Mouse (Mus musculus): Measurements from ENCODE around the gene Tmem127.
"Not testable (repeated sequence)": the region's sequence is repeated elsewhere in the genome, so short reads cannot be mapped to it uniquely, and the experiment has no call there.

Gene Tmem127

GRCm38 (mm10) chr2:127269491-127270299 lies 22.0 kb downstream of the Tmem127 start, which contains the start of gene Stard7:
Gene Stard7, plus strand, starts transcription at chr2:127270218.
- DNase-seq: peak; percentile 99

GRCm38 (mm10) chr2:127270300-127271041 lies 22.8 kb downstream of the Tmem127 start:
- peak; percentile 94 for DNase-seq

GRCm38 (mm10) chr2:127271042-127271515 lies 23.4 kb downstream of the Tmem127 start:
- peak; percentile 26 for DNase-seq

DNA sequence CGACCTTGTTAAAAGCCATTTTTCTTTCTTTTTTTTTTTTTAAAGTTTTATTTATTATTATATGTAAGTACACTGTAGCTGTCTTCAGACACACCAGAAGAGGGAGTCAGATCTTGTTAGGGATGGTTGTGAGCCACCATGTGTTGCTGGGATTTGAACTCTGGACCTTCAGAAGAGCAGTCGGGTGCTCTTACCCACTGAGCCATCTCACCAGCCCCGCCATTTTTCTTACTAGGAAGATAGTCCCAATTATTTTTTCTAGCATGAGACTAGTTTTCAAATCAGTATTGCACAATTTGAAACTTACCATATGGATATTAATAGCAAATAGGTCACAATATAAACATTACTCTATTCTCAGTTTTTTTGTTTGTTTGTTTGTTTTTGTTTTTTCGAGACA lies 24.3 kb downstream of the Tmem127 start:
- not testable (repeated sequence) for DNase-seq

DNA sequence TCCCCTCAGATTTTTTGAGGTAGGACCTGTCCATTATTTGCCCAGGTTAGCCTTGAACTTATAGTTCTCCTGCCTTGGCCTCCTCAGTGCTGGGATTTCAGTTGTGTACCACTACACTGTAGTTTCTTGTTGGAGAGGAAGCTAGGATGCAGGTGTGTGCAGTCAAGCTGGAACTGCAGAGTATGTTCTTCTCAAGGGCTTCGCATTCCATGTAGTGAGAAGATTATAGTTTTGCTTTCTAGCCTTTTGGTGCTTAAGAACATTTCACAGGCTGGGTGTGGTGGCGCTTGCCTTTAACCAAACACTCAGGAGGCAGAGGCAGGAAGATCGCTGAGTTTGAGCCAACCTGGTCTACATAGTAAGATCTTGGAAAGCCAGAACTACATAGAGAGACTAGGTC lies 25.1 kb downstream of the Tmem127 start:
- DNase-seq: no peak

GRCm38 (mm10) chr2:127274590-127274989 lies 26.9 kb downstream of the Tmem127 start:
- no peak for DNase-seq

GRCm38 (mm10) chr2:127275551-127276320 lies 28.0 kb downstream of the Tmem127 start:
- no peak for DNase-seq

GRCm38 (mm10) chr2:127278162-127278561 lies 30.5 kb downstream of the Tmem127 start:
- no peak for DNase-seq

DNA sequence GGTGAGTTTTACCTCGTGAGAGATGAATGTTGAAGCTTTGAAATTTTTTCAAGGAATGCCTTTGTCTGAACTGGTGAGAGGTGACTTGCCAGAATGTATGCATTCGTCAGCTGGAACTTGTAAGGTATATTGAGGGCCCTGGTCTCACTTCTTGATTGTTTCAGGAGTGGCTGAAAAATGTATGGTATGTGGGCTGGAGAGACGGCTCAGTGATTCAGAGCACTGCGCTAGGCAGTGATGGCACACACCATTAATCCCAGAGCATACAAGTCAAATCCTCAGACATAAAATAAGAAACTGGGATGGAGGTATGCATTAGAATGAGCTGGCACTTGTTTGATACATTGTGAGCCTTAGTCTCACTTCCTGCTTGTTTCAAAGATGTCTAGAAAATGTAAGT lies 44.5 kb downstream of the Tmem127 start:
- DNase-seq: no peak

GRCm38 (mm10) chr2:127297001-127297805 lies 49.5 kb downstream of the Tmem127 start:
- DNase-seq: no peak

- DNase-seq: no peak
These were observed 50.3 kb downstream of the Tmem127 start for GRCm38 (mm10) chr2:127298056-127298455.

GRCm38 (mm10) chr2:127300701-127301100 lies 53.0 kb downstream of the Tmem127 start:
- DNase-seq: no peak

- no peak for DNase-seq
These were observed 54.2 kb downstream of the Tmem127 start for GRCm38 (mm10) chr2:127301883-127302282.

DNA sequence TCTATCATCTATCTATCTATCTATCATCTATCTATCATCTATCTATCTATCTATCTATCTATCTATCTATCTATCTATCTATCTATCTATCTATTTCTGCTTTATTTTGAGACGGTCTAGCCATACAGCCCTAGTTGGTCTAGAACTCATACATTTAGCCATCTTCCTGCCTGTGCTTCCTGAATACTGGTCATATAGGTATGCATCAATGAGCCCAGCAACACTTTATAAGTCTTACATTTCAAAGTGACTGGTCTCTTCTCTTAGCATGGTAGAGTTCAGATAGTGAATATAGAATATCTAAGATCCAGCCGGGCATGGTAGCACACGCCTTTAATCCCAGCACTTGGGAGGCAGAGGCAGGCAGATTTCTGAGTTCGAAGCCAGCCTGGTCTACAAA lies 56.5 kb downstream of the Tmem127 start:
- not testable (repeated sequence) for DNase-seq

GRCm38 (mm10) chr2:127304609-127305210 lies 57.0 kb downstream of the Tmem127 start:
- DNase-seq: no peak

DNA sequence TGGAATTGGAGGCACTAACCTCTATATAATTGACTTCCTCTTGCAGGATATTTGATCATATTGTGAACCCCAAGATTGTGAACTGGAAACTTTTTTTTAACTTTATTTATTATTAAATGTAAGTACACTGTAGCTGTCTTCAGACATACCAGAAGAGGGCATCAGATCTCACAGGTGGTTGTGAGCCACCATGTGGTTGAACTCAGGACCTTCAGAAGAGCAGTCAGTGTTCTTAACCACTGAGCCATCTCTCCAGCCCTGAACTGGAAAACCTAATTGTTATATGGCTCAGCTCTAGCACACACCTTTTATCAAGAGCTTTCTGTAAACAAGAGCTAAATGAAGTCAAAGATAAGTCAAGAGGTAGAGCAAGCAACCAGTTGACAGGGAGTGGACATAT lies 58.4 kb downstream of the Tmem127 start:
- DNase-seq: no peak

- no peak for DNase-seq
These were observed 59.5 kb downstream of the Tmem127 start for GRCm38 (mm10) chr2:127307179-127307578.

DNA sequence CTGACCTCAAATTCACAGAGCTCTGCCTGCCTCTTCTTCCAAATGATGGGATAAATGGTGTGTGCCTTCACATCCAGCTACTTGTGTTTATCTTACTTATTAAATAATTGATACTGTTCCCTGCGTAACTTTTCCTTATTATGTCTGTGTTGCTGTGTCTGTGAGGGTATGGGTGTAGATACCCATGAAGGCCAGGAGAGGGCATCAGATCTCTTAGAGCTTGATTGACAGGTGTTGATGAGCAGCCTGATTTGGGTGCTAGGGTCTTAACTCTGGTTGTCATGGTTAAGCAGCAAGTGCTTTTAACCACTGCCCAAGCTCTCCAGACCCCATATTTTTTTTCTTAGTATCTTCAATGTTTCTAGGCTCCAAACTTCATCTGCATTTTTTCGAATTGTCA lies 61.0 kb downstream of the Tmem127 start:
- peak; percentile 18 for DNase-seq

GRCm38 (mm10) chr2:127310246-127310645 lies 62.5 kb downstream of the Tmem127 start:
- no peak for DNase-seq

DNA sequence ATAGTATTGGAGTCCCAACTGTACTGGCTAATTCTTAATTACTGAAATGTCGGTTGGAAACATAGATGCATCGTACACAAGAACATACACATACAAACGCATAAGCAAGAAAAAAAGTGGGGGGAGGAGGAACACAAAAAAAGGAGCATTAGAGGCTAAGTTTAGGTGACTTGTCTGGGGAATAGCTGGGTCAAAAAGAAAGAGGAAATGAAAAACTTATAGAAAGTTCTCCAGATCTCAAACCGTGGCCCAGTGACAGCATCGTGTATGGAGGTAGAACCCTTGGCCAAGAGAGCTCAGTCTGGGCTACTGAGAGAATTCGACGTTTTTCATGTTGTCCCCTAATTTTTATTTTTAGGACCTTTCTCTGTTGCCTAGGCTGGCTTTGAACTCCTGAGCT lies 63.0 kb downstream of the Tmem127 start:
- no peak for DNase-seq
